Mouse (Mus musculus) neural tube, postnatal 0 days (tissue): Measurements from ENCODE around the gene Gm38655. TPM values are rescaled to one million over a fixed set of nuclear protein-coding genes. Genes with fewer than 3 reads are reported as not detected.

Experiments
- polyA plus RNA-seq: library from polyadenylated mRNA; unstranded; fragments of >200 nt; fragmentation: Nextera tagmentation; extraction: Ambion mirVana; gene quantifications from 2 replicates; pipeline ENCODE4 v1.2.1, GENCODE M21; 2015

The Gm38655 gene
- polyA plus RNA-seq, result not detected in 2 replicates

GRCm38 (mm10) chr17:25175411-25175810, at the start of gene Gm38655:
Gene Gm38655, minus strand, starts transcription at chr17:25175471.

GRCm38 (mm10) chr17:25188150-25189031, 13.1 kb upstream of the Gm38655 start, which contains the start of gene Unkl:
Gene Unkl, plus strand, starts transcription at chr17:25188397.

GRCm38 (mm10) chr17:25184129-25184691, 8.9 kb upstream of the Gm38655 start, which contains the start of gene BC003965:
Gene BC003965, plus strand, starts transcription at chr17:25184554.

GRCm38 (mm10) chr17:25162161-25162560, 13.1 kb downstream of the Gm38655 start, which contains the start of gene Ccdc154:
Gene Ccdc154, plus strand, starts transcription at chr17:25162461.

GRCm38 (mm10) chr17:25133275-25133698, 42.0 kb downstream of the Gm38655 start, which contains the start of gene Clcn7:
Gene Clcn7, plus strand, starts transcription at chr17:25133391.

Other genes with a start within 250 kb of the Gm38655 start
- 58.6 and 70.9 TPM in 2 replicates for gene Mapk8ip3, start 238.5 kb downstream of the Gm38655 start, polyA plus RNA-seq
- 43.4 and 45.3 TPM in 2 replicates for gene Jpt2, start 214.8 kb downstream of the Gm38655 start, polyA plus RNA-seq
- 5.0 and 5.6 TPM in 2 replicates for gene Cramp1l, start 159.7 kb downstream of the Gm38655 start, polyA plus RNA-seq
- 10.6 and 12.1 TPM in 2 replicates for gene Ift140, start 159.4 kb downstream of the Gm38655 start, polyA plus RNA-seq
- gene Tmem204, start 91.9 kb downstream of the Gm38655 start, polyA plus RNA-seq, result 10.5 and 10.7 TPM in 2 replicates
- 38.9 and 43.9 TPM in 2 replicates for gene Telo2, start 59.5 kb downstream of the Gm38655 start, polyA plus RNA-seq
- gene Ptx4, start 54.7 kb downstream of the Gm38655 start, polyA plus RNA-seq, result 0.50 and 0.94 TPM in 2 replicates
- 19.8 and 20.7 TPM in 2 replicates for gene Clcn7, start 42.1 kb downstream of the Gm38655 start, polyA plus RNA-seq
- not detected in 2 replicates for gene Ccdc154, start 13.0 kb downstream of the Gm38655 start, polyA plus RNA-seq
- 29.8 and 30.3 TPM in 2 replicates for gene BC003965, start 9.1 kb upstream of the Gm38655 start, polyA plus RNA-seq
- gene Unkl, start 12.9 kb upstream of the Gm38655 start, polyA plus RNA-seq, result 14.4 and 15.5 TPM in 2 replicates
- gene Gnptg, start 64.7 kb upstream of the Gm38655 start, polyA plus RNA-seq, result 127 and 128 TPM in 2 replicates
- gene Tsr3, start 64.7 kb upstream of the Gm38655 start, polyA plus RNA-seq, result 62.0 and 68.2 TPM in 2 replicates
- 26.6 and 31.1 TPM in 2 replicates for gene Baiap3, start 80.9 kb upstream of the Gm38655 start, polyA plus RNA-seq
- gene Ube2i, start 99.2 kb upstream of the Gm38655 start, polyA plus RNA-seq, result 306 and 315 TPM in 2 replicates
- gene Prss34, start 122.9 kb upstream of the Gm38655 start, polyA plus RNA-seq, result not detected in 2 replicates
- gene Prss28, start 133.2 kb upstream of the Gm38655 start, polyA plus RNA-seq, result not detected in 2 replicates
- not detected in 2 replicates for gene Prss29, start 143.2 kb upstream of the Gm38655 start, polyA plus RNA-seq
- not detected in 2 replicates for gene Tpsab1, start 170.1 kb upstream of the Gm38655 start, polyA plus RNA-seq
- gene Tpsb2, start 190.8 kb upstream of the Gm38655 start, polyA plus RNA-seq, result 0.56 and 0.80 TPM in 2 replicates
- 0.51 and 1.2 TPM in 2 replicates for gene Tpsg1, start 193.8 kb upstream of the Gm38655 start, polyA plus RNA-seq